ENCODE assay signal across 8 mouse cellular contexts in genomic region chr8:84979599-84980421, GRCm38 (mm10). TPM values are rescaled to one million over a fixed set of nuclear protein-coding genes. Genes with fewer than 3 reads are reported as not detected.
DNase-seq lines count a peak whose midpoint lies in the region; ATAC-seq and TF ChIP-seq lines count a peak whose summit lies in the region.

No protein-coding gene starts in this region.

- H3K36me3 ChIP-seq in embryonic facial prominence, embryonic 14.5 days (ENCODE audit: control insufficient read depth, insufficient read depth, low read length), result peaks cover 5% of the 10 kb centered on the region; the same call in 1 of the 2 replicates
- no peaks in the 10 kb centered on the region for H3K36me3 ChIP-seq in limb, embryonic 14.5 days (ENCODE audit: control insufficient read depth, insufficient read depth, low read length)
- H3K36me3 ChIP-seq in midbrain, embryonic 16.5 days (ENCODE audit: control insufficient read depth, insufficient read depth, low read length), result 0 out of 2 replicates have a peak, but pooled peaks cover under 1% of the 10 kb centered on the region

- peak overlapping the region; percentile 53 for H3K9ac ChIP-seq in embryonic facial prominence, embryonic 14.5 days (ENCODE audit: low read depth, low read length)
- peak overlapping the region; percentile 44 for H3K9ac ChIP-seq in limb, embryonic 14.5 days (ENCODE audit: low read depth, low read length, severe bottlenecking)
- H3K9ac ChIP-seq in midbrain, embryonic 16.5 days (ENCODE audit: low read depth, low read length), result peak overlapping the region; percentile 62

- H3K4me2 ChIP-seq in embryonic facial prominence, embryonic 14.5 days (ENCODE audit: low read depth, low read length), result peak overlapping the region; percentile 97
- peak overlapping the region; percentile 99 for H3K4me2 ChIP-seq in limb, embryonic 14.5 days (replicated peaks; ENCODE audit: low read depth, low read length, severe bottlenecking)
- H3K4me2 ChIP-seq in midbrain, embryonic 16.5 days (ENCODE audit: low read length), result peak overlapping the region; percentile 100

- peak; percentile 49; the same call in 1 of the 2 replicates for TF ChIP-seq POLR2A in bone marrow, adult 2 months (IDR thresholded peaks at IDR 0.05; ENCODE audit: borderline replicate concordance, control insufficient read depth, low read depth, low read length)
- no peak for TF ChIP-seq POLR2A in limb, embryonic 14.5 days (IDR thresholded peaks at IDR 0.05; ENCODE audit: borderline replicate concordance, extremely low read depth, insufficient read depth, insufficient read length)

- TF ChIP-seq CTCF in bone marrow, adult 2 months (IDR thresholded peaks at IDR 0.05; ENCODE audit: control insufficient read depth, insufficient read depth, low read length), result no peak

- H3K4me3 ChIP-seq in bone marrow, adult 2 months (replicated peaks; ENCODE audit: control insufficient read depth, low read depth, low read length), result peak overlapping the region; percentile 29
- peak overlapping the region; percentile 34 for H3K4me3 ChIP-seq in embryonic facial prominence, embryonic 14.5 days (ENCODE audit: low read depth, low read length)
- peak overlapping the region; percentile 64 for H3K4me3 ChIP-seq in limb, embryonic 14.5 days (replicated peaks; ENCODE audit: low read length)
- H3K4me3 ChIP-seq in midbrain, embryonic 16.5 days (ENCODE audit: low read depth, low read length), result peak overlapping the region; percentile 36

- peak; percentile 98 for DNase-seq in 416B (ENCODE audit: low read depth)
- peak; percentile 94 for DNase-seq in embryonic facial prominence, embryonic 14.5 days (ENCODE audit: low spot score)
- peak; percentile 94 for DNase-seq in heart, adult 8-10 months (ENCODE audit: low spot score)
- DNase-seq in kidney, adult 9 months, result peak; percentile 98
- DNase-seq in limb, embryonic 14.5 days (ENCODE audit: low spot score), result peak; percentile 92
- peak; percentile 88 to 92 for DNase-seq in spleen, postnatal 10 days (ENCODE audit: low spot score in 2 of 2)

- H3K27me3 ChIP-seq in embryonic facial prominence, embryonic 14.5 days (replicated peaks; ENCODE audit: control insufficient read depth, insufficient read depth, low read length), result peaks cover 16% of the 10 kb centered on the region
- peaks cover 15% of the 10 kb centered on the region for H3K27me3 ChIP-seq in limb, embryonic 14.5 days (ENCODE audit: control insufficient read depth, insufficient read depth, low read length)
- H3K27me3 ChIP-seq in midbrain, embryonic 16.5 days (ENCODE audit: control insufficient read depth, insufficient read depth, low read depth, low read length), result 0 out of 2 replicates have a peak, but pooled peaks cover 3% of the 10 kb centered on the region

- no peaks in the 10 kb centered on the region for H3K9me3 ChIP-seq in embryonic facial prominence, embryonic 14.5 days (ENCODE audit: control insufficient read depth, low read length)
- no peaks in the 10 kb centered on the region for H3K9me3 ChIP-seq in limb, embryonic 14.5 days (ENCODE audit: control insufficient read depth, low read length)
- no peaks in the 10 kb centered on the region for H3K9me3 ChIP-seq in midbrain, embryonic 16.5 days (replicated peaks; ENCODE audit: control insufficient read depth, low read length, poor library complexity, severe bottlenecking)

- H3K27ac ChIP-seq in bone marrow, adult 2 months (ENCODE audit: control insufficient read depth, insufficient read depth, low read depth, low read length, poor library complexity), result peak overlapping the region; percentile 95
- H3K27ac ChIP-seq in embryonic facial prominence, embryonic 14.5 days (replicated peaks; ENCODE audit: low read depth, low read length), result peak overlapping the region; percentile 61
- 0 out of 2 replicates have a peak overlapping the region, but pooled peaks have one; percentile 21 for H3K27ac ChIP-seq in limb, embryonic 14.5 days (replicated peaks; ENCODE audit: low read depth, low read length)
- H3K27ac ChIP-seq in midbrain, embryonic 16.5 days (ENCODE audit: low read length), result 0 out of 2 replicates have a peak overlapping the region, but pooled peaks have one; percentile 9

- 2% methylated on average over 42 of the region's 42 CpGs for WGBS in bone marrow, adult 2 months
- WGBS in embryonic facial prominence, embryonic 14.5 days, result 2% methylated on average over 25 of the region's 42 CpGs
- WGBS in limb, embryonic 14.5 days, result 1% methylated on average over 26 of the region's 42 CpGs
- WGBS in midbrain, embryonic 16.5 days, result 1% methylated on average over 39 of the region's 42 CpGs

- peaks cover 15% of the 10 kb centered on the region for H3K4me1 ChIP-seq in bone marrow, adult 2 months (ENCODE audit: control insufficient read depth, insufficient read depth, low read length)
- H3K4me1 ChIP-seq in embryonic facial prominence, embryonic 14.5 days (ENCODE audit: control insufficient read depth, insufficient read depth, low read length), result peaks cover 45% of the 10 kb centered on the region
- peaks cover 46% of the 10 kb centered on the region for H3K4me1 ChIP-seq in limb, embryonic 14.5 days (ENCODE audit: control insufficient read depth, insufficient read depth, low read length)
- peaks cover 61% of the 10 kb centered on the region for H3K4me1 ChIP-seq in midbrain, embryonic 16.5 days (ENCODE audit: control insufficient read depth, insufficient read depth, low read length)

- ATAC-seq in embryonic facial prominence, embryonic 14.5 days (ENCODE audit: low read depth), result peak; percentile 39
- peak; percentile 42 for ATAC-seq in limb, embryonic 14.5 days (ENCODE audit: low FRiP score, low read depth)
- ATAC-seq in midbrain, embryonic 16.5 days, result peak; percentile 31

RNA-seq across cellular contexts. Expression of gene Junb, which starts 1.3 kb away (rescaled TPM):
- 11.1 and 18.4 TPM in 2 replicates for polyA plus RNA-seq in bone marrow, adult 2 months (2011; ENCODE audit: insufficient read depth, insufficient read length, low replicate concordance, missing spikeins)
- polyA plus RNA-seq in embryonic facial prominence, embryonic 14.5 days (2014; fragmentation: Nextera tagmentation; extraction: Ambion mirVana), result 16.8 and 18.4 TPM in 2 replicates
- 10 to 100 TPM; 17.8 to 32.3 (median 23.9) TPM for total RNA-seq in heart, adult 8-10 months (2022)
- polyA plus RNA-seq in limb, embryonic 14.5 days (2012; rRNA removed), result 11.3 and 16.4 TPM in 2 replicates
- 16.9 and 18.0 TPM in 2 replicates for polyA plus RNA-seq in limb, embryonic 14.5 days (2014; fragmentation: Nextera tagmentation; extraction: Ambion mirVana)
- 5.3 TPM in 2 replicates for polyA plus RNA-seq in midbrain, embryonic 16.5 days (2015; fragmentation: Nextera tagmentation; extraction: Ambion mirVana)

RNA-seq across cellular contexts. Expression of gene Rnaseh2a, which starts 10.2 kb away (rescaled TPM):
- polyA plus RNA-seq in bone marrow, adult 2 months (2011; ENCODE audit: insufficient read depth, insufficient read length, low replicate concordance, missing spikeins), result 40.8 and 54.9 TPM in 2 replicates
- 73.7 and 88.9 TPM in 2 replicates for polyA plus RNA-seq in embryonic facial prominence, embryonic 14.5 days (2014; fragmentation: Nextera tagmentation; extraction: Ambion mirVana)
- 10 to 100 TPM; 41.9 to 61.3 (median 55.0) TPM for total RNA-seq in heart, adult 8-10 months (2022)
- polyA plus RNA-seq in limb, embryonic 14.5 days (2012; rRNA removed), result 58.6 and 60.8 TPM in 2 replicates
- 87.6 and 90.8 TPM in 2 replicates for polyA plus RNA-seq in limb, embryonic 14.5 days (2014; fragmentation: Nextera tagmentation; extraction: Ambion mirVana)
- polyA plus RNA-seq in midbrain, embryonic 16.5 days (2015; fragmentation: Nextera tagmentation; extraction: Ambion mirVana), result 47.9 and 51.3 TPM in 2 replicates

RNA-seq across cellular contexts. Expression of gene Prdx2, which starts 10.4 kb away (rescaled TPM):
- 1,113 and 1,804 TPM in 2 replicates for polyA plus RNA-seq in bone marrow, adult 2 months (2011; ENCODE audit: insufficient read depth, insufficient read length, low replicate concordance, missing spikeins)
- 715 and 771 TPM in 2 replicates for polyA plus RNA-seq in embryonic facial prominence, embryonic 14.5 days (2014; fragmentation: Nextera tagmentation; extraction: Ambion mirVana)
- total RNA-seq in heart, adult 8-10 months (2022), result 100 to 1,000 TPM; 644 to 711 (median 676) TPM
- 387 and 405 TPM in 2 replicates for polyA plus RNA-seq in limb, embryonic 14.5 days (2012; rRNA removed)
- polyA plus RNA-seq in limb, embryonic 14.5 days (2014; fragmentation: Nextera tagmentation; extraction: Ambion mirVana), result 839 and 877 TPM in 2 replicates
- 1,134 and 1,161 TPM in 2 replicates for polyA plus RNA-seq in midbrain, embryonic 16.5 days (2015; fragmentation: Nextera tagmentation; extraction: Ambion mirVana)

RNA-seq across cellular contexts. Expression of gene Gm49661, which starts 10.6 kb away (rescaled TPM):
- not detected in 2 replicates for polyA plus RNA-seq in bone marrow, adult 2 months (2011; ENCODE audit: insufficient read depth, insufficient read length, low replicate concordance, missing spikeins)
- not detected in 2 replicates for polyA plus RNA-seq in embryonic facial prominence, embryonic 14.5 days (2014; fragmentation: Nextera tagmentation; extraction: Ambion mirVana)
- 1 to 10 TPM in 2 of 4 experiments, not detected in 2; 2.4 to 5.9 TPM for total RNA-seq in heart, adult 8-10 months (2022)
- 2.0 TPM in 1 of 2 replicates, not detected in the other for polyA plus RNA-seq in limb, embryonic 14.5 days (2012; rRNA removed)
- not detected in 2 replicates for polyA plus RNA-seq in limb, embryonic 14.5 days (2014; fragmentation: Nextera tagmentation; extraction: Ambion mirVana)
- polyA plus RNA-seq in midbrain, embryonic 16.5 days (2015; fragmentation: Nextera tagmentation; extraction: Ambion mirVana), result not detected in 2 replicates

RNA-seq across cellular contexts. Expression of gene Hook2, which starts 10.6 kb away (rescaled TPM):
- 3.5 and 7.3 TPM in 2 replicates for polyA plus RNA-seq in bone marrow, adult 2 months (2011; ENCODE audit: insufficient read depth, insufficient read length, low replicate concordance, missing spikeins)
- 13.1 and 15.3 TPM in 2 replicates for polyA plus RNA-seq in embryonic facial prominence, embryonic 14.5 days (2014; fragmentation: Nextera tagmentation; extraction: Ambion mirVana)
- total RNA-seq in heart, adult 8-10 months (2022), result 1 to 10 TPM; 1.9 to 3.5 (median 2.7) TPM
- polyA plus RNA-seq in limb, embryonic 14.5 days (2012; rRNA removed), result 15.1 and 17.7 TPM in 2 replicates
- polyA plus RNA-seq in limb, embryonic 14.5 days (2014; fragmentation: Nextera tagmentation; extraction: Ambion mirVana), result 17.4 and 18.1 TPM in 2 replicates
- polyA plus RNA-seq in midbrain, embryonic 16.5 days (2015; fragmentation: Nextera tagmentation; extraction: Ambion mirVana), result 39.3 and 43.8 TPM in 2 replicates

Comparison
In these comparisons a context has a peak if more than half of its experiments do, and no peak if none do; other contexts are left out.
1. Peak in every context shown above with its lines: DNase-seq, ATAC-seq, H3K4me3 ChIP-seq and H3K27ac ChIP-seq.
2. H3K27ac ChIP-seq: peak in every context shown above with its lines; median percentile 95 in bone marrow, adult 2 months; 61 in embryonic facial prominence, embryonic 14.5 days; 21 in limb, embryonic 14.5 days; 9 in midbrain, embryonic 16.5 days.